Mouse (Mus musculus) brain, adult 2 months (tissue): ENCODE results near the gene Wscd2.

Experiments used
- DNase-seq: peaks from one replicate; pipeline ENCODE4 v3.0.0; 2011; ENCODE audit warnings: low read depth, low spot score

Gene Wscd2

GRCm38 (mm10) chr5:113480451-113480850 lies 9.7 kb upstream of the Wscd2 start:
- no peak for DNase-seq

- DNase-seq: peak; percentile 58
Measured at GRCm38 (mm10) chr5:113485584-113486162, 4.5 kb upstream of the Wscd2 start.

DNA sequence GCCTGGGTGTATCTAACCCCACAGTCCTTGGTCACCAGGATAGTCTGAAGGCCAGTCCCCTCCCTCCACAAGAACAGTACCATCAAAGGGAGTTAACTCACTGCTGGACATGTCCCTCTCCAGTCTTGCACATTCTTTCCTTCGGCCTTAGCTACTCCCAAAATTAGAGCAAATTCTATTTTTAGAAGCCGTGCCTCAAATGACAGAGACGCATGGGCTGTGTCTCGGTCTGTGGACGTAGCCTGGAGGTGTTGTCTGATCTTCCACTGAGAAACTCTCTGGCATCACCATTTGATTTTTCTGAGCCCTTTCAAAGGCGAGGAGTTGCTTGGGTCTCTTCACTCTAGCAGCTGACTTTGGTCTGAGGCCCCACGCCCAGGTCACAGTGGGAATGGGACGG lies 2.3 kb upstream of the Wscd2 start:
- DNase-seq: no peak

DNA sequence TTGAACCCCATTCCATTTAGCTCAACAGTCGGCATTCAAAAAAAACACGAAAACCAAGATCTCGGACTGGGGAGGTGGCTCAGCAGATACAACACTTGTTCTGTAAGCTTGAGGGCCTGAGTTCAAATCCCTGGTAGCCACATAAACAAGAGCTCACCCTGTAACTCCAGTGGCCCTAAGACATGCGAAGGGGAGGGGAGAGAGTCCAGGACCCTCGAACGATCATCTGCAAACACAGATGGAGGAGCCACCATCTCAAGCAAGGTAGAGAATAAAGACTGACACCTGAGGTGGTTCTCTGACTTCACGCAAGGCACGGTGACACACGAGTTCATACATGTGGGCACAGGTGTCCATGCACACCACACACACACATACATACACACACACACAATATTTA lies 516 bp upstream of the Wscd2 start:
- DNase-seq: no peak

GRCm38 (mm10) chr5:113490467-113491260 lies 531 bp downstream of the Wscd2 start:
- peak; percentile 82 for DNase-seq

DNA sequence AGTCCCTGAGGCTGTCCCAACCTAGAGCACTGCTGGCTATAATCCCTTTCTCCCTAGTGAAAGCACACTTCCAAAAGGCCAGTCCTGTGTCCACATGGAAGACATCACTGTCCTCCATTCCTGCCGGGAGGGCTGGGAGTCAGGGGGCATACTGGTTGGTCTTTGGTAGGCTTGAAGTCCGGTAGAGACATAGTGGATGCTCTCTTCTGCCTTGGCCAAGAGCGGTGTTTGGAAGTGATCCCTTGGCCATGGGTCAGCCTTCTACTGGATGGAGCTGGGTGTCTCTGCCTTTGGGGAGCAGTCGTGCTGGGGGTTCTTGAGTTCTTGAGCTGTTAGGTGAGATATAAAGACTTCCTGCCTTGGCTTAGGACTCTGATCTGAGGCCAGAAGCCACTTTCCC lies 1.4 kb downstream of the Wscd2 start:
- peak; percentile 66 for DNase-seq

DNA sequence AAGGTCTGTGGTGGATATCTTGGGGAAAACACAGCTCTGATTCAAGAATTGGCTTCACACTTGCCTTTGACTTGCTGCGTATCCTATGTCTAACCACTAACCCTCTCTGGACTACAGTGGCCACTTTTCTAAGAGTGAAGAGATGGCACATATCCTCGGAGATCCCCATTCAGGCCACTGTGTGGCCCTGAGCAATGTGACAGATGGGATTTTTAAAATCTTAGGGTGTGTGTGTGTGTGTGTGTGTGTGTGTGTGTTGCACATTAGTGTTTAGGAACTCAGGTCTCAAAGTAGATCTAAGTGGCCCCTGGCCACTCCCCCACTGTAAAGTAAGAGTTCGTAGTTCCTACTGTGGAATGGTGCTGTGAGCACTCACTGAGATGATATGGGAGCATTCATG lies 1.9 kb downstream of the Wscd2 start:
- DNase-seq: peak; percentile 38

- peak; percentile 75 for DNase-seq
Measured at GRCm38 (mm10) chr5:113492417-113493035, 2.4 kb downstream of the Wscd2 start.

- DNase-seq: peak; percentile 55
Measured at GRCm38 (mm10) chr5:113493997-113494396, 3.9 kb downstream of the Wscd2 start.

- DNase-seq: no peak
Measured at GRCm38 (mm10) chr5:113496926-113497325, 6.8 kb downstream of the Wscd2 start.

- peak; percentile 56 for DNase-seq
Measured at GRCm38 (mm10) chr5:113499421-113499820, 9.3 kb downstream of the Wscd2 start.

- peak; percentile 92 for DNase-seq
Measured at GRCm38 (mm10) chr5:113503276-113503675, 13.1 kb downstream of the Wscd2 start.

GRCm38 (mm10) chr5:113504654-113505053 lies 14.5 kb downstream of the Wscd2 start:
- peak; percentile 66 for DNase-seq

DNA sequence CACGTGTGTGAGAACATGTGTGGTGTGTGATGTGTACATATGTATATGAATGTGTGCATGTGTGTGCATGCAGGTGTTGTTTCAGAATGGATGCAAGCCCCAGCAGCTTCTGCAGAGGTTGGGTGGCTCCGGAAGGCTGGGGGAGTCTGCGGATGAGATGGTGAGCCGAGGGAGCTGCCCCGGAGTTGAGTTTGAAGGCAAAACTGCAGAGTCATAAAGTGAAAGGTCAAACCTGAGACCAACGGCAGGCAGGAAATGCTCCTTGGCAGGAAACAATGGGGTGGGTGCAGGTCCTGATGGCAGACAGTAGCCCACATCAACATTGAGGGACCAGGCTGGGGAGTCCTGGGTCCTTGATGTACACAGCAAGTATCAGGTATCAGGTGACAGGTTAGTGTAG lies 15.9 kb downstream of the Wscd2 start:
- no peak for DNase-seq

GRCm38 (mm10) chr5:113506779-113507178 lies 16.6 kb downstream of the Wscd2 start:
- DNase-seq: no peak

- DNase-seq: peak; percentile 77
Measured at GRCm38 (mm10) chr5:113509167-113509566, 19.0 kb downstream of the Wscd2 start.

DNA sequence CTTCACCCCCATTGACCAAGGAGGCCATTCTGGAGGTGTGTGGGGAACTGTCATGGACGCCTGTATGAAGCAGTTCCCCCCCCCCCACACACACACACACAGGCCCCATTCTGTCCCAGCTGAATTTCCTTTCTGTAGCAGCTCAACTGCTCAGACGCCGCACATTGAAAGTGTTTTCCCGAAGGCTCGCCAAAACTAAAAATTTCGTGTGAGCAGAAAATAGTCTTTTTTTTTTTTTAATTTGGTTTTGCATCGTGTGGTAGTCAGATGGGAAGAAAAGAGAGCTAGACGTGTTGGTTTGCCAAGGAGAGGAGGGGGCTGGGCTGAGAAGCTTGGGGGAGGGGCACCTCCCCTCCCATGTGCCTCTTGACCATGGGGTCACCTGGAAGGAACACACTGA lies 23.5 kb downstream of the Wscd2 start:
- peak; percentile 75 for DNase-seq

- peak; percentile 96 for DNase-seq
Measured at GRCm38 (mm10) chr5:113514062-113514461, 23.9 kb downstream of the Wscd2 start.

DNA sequence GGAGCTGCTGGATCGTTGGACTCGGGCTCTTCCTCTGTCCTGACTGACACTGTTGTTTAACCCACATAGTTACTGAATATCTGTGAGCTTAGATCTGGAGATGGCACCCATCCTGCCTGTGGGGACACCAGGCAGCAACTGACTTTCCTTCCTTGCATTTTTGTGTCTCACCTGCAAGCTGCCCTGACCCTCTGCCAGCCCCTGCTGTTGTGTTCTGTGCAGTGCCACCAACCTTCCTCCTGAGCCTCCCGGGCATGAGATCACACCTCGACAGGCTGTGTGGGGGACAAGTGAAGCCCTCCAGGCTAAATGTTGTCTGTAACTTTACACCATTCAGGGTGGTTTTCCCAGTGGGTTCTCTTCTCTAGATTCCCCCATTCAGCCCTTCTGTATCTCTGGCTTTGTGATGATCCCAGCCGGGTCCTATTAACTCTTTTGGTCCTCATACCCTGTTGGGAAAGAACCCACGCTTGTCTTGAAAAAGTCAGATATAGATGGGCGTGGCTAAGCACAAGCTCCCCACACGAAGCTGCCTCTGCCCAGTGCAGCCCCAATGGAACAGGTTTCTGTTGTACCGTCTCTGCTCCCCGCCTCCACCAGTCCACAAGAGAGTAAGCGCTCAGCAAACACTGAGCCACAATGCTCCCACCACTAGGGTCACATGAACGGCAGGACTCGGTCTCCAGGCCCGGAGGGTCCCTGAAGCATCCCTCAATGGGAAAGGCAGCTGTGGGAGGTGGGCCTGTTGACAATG lies 26.2 kb downstream of the Wscd2 start:
- peak; percentile 56 for DNase-seq

- DNase-seq: peak; percentile 55
Measured at GRCm38 (mm10) chr5:113516873-113517336, 26.8 kb downstream of the Wscd2 start.

- no peak for DNase-seq
Measured at GRCm38 (mm10) chr5:113517387-113517786, 27.3 kb downstream of the Wscd2 start.

- peak; percentile 53 for DNase-seq
Measured at GRCm38 (mm10) chr5:113521037-113521436, 30.9 kb downstream of the Wscd2 start.
